In the genomic region with DNA sequence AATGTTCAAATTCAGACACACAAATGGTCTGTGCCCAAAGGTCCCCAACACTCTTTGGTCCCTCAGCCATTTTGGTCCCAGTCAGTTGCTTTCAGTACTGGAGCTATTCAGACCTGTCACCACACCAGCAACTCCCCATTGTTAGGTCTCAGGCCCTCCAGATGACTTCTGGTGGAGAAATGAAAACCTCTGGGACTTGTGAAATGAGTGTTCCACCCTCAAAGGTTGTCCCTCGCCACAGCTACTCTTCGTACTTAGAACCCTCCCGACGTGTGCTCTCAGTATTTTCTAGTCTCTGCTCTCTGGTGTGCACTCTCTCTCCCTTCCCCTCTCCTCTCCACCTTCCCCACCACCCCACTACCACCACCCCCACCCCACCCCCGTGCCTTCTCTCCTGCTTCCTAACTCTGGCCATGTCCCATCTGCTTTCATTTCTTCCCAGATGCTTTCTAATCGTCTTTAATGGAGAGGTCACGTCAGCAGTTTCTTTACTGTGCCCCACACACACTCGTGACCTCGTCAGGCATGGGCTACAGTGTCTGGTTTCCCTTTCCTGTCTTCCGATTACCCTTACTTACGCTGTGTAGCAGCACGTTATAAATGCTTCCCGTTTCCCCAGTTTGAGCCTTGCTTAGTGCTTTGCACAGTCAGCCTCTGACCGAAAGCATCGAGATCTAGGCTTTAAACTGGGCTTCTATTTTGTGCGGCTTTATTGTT, we compare ENCODE assay signal across 9 mouse cellular contexts. TPM values are rescaled to one million over a fixed set of nuclear protein-coding genes. Genes with fewer than 3 reads are reported as not detected.
A peak's percentile ranks its signal among the peaks of the same experiment; 100 is the strongest.
DNase-seq lines count a peak whose midpoint lies in the region; ATAC-seq and TF ChIP-seq lines count a peak whose summit lies in the region.
"Had no signal": no experiment of that assay in that cellular context is flagged by ENCODE, and none has a peak within 500 bp of the region (broad histone marks: within the 10 kb centered on the region; RNA-seq: fewer than 3 reads in every experiment).

No protein-coding gene starts in this region.

- no peak overlapping the region for H3K27ac ChIP-seq in kidney, embryonic 14.5 days (ENCODE audit: low read depth, low read length)
- H3K27ac ChIP-seq in bone marrow macrophage, adult 2 months (ENCODE audit: insufficient read depth, low read depth, low read length) = peak overlapping the region; percentile 92
- no peak overlapping the region for H3K27ac ChIP-seq in intestine, embryonic 16.5 days (ENCODE audit: low read length)
- H3K27ac ChIP-seq: midbrain, embryonic 10.5 days had no signal

- no peak for DNase-seq in kidney, postnatal 14 days
- DNase-seq in adrenal gland, postnatal 10 days = no peak
- DNase-seq in cerebellum, postnatal 14 days = no peak
- DNase-seq in left cerebral cortex, postnatal 4 days = no peak

- H3K4me2 ChIP-seq in kidney, embryonic 14.5 days (replicated peaks; ENCODE audit: low read depth, low read length) = peak overlapping the region; percentile 12; the same call in 1 of the 2 replicates
- no peak overlapping the region for H3K4me2 ChIP-seq in intestine, embryonic 16.5 days (ENCODE audit: low read depth, low read length)

- 31% methylated on average over 16 of the region's 16 CpGs for WGBS in kidney, embryonic 14.5 days
- 44% methylated on average over 16 of the region's 16 CpGs for WGBS in intestine, embryonic 16.5 days

- H3K36me3 ChIP-seq in kidney, embryonic 14.5 days (ENCODE audit: control insufficient read depth, insufficient read depth, low read length) = no peaks in the 10 kb centered on the region
- H3K36me3 ChIP-seq in intestine, embryonic 16.5 days (ENCODE audit: control insufficient read depth, insufficient read depth, low read length) = no peaks in the 10 kb centered on the region; the same call in 1 of the 2 replicates

- H3K27me3 ChIP-seq in kidney, embryonic 14.5 days (ENCODE audit: control insufficient read depth, insufficient read depth, low read length) = no peaks in the 10 kb centered on the region
- no peaks in the 10 kb centered on the region for H3K27me3 ChIP-seq in intestine, embryonic 16.5 days (replicated peaks; ENCODE audit: control insufficient read depth, insufficient read depth, low read length)

- intact Hi-C loops in left cerebral cortex, postnatal 4 days (cut with DNase I) = no loop called here

- TF ChIP-seq POLR2A in bone marrow macrophage, adult 2 months (IDR thresholded peaks at IDR 0.05; ENCODE audit: borderline replicate concordance, low read depth, low read length) = no peak

- no peak overlapping the region for H3K4me3 ChIP-seq in kidney, embryonic 14.5 days (ENCODE audit: low read length)
- H3K4me3 ChIP-seq in bone marrow macrophage, adult 2 months (ENCODE audit: insufficient read depth, low read length) = peak overlapping the region; percentile 19
- no peak overlapping the region for H3K4me3 ChIP-seq in intestine, embryonic 16.5 days (ENCODE audit: low read length)
- H3K4me3 ChIP-seq: midbrain, embryonic 10.5 days had no signal

- no peaks in the 10 kb centered on the region for H3K9me3 ChIP-seq in kidney, embryonic 14.5 days (ENCODE audit: control insufficient read depth, low read length)
- H3K9me3 ChIP-seq in intestine, embryonic 16.5 days (ENCODE audit: control insufficient read depth, low read length) = no peaks in the 10 kb centered on the region
- H3K9me3 ChIP-seq: midbrain, embryonic 10.5 days had no signal

- TF ChIP-seq CTCF in bone marrow macrophage, adult 2 months (IDR thresholded peaks at IDR 0.05; ENCODE audit: low read depth, low read length) = no peak

- no peak for ATAC-seq in kidney, embryonic 14.5 days (ENCODE audit: low FRiP score, low TSS enrichment)
- ATAC-seq in intestine, embryonic 16.5 days = no peak
- ATAC-seq in megakaryocyte-erythroid progenitor cell, adult 5-6 weeks (replicated peaks; ENCODE audit: low FRiP score, low TSS enrichment, poor library complexity, severe bottlenecking) = peak; percentile 59

- H3K4me1 ChIP-seq in kidney, embryonic 14.5 days (ENCODE audit: control insufficient read depth, insufficient read depth, low read length) = peaks cover 25% of the 10 kb centered on the region
- H3K4me1 ChIP-seq in bone marrow macrophage, adult 2 months (ENCODE audit: control insufficient read depth, insufficient read depth, low read length) = peaks cover 16% of the 10 kb centered on the region
- 0 out of 2 replicates have a peak, but pooled peaks cover 3% of the 10 kb centered on the region for H3K4me1 ChIP-seq in intestine, embryonic 16.5 days (ENCODE audit: control insufficient read depth, insufficient read depth, low read length)

- peak overlapping the region; percentile 31; the same call in 1 of the 2 replicates for H3K9ac ChIP-seq in kidney, embryonic 14.5 days (ENCODE audit: low read depth, low read length)
- peak overlapping the region; percentile 4; the same call in 1 of the 2 replicates for H3K9ac ChIP-seq in intestine, embryonic 16.5 days (ENCODE audit: low read depth, low read length)

RNA-seq across cellular contexts. Expression of a gene that starts 27.3 kb away (rescaled TPM):
- 266 and 271 TPM in 2 replicates for polyA plus RNA-seq in kidney, embryonic 14.5 days (2014; fragmentation: Nextera tagmentation; extraction: Ambion mirVana)
- 74.3 and 77.5 TPM in 2 replicates for polyA plus RNA-seq in bone marrow macrophage, adult 2 months (2012; ENCODE audit: insufficient read depth, insufficient read length, missing spikeins)
- polyA plus RNA-seq in intestine, embryonic 16.5 days (2015; fragmentation: Nextera tagmentation; extraction: Ambion mirVana) = 195 and 219 TPM in 2 replicates
- 258 and 283 TPM in 2 replicates for total RNA-seq in megakaryocyte-erythroid progenitor cell, adult 5-6 weeks (2014; fragmentation: Nextera tagmentation)
- total RNA-seq in megakaryocyte-erythroid progenitor cell, adult 5-6 weeks (2017) = 192 and 261 TPM in 2 replicates
- total RNA-seq in adrenal gland, postnatal 10 days (2021) = 10 to 100 TPM; 83.7 to 86.5 TPM
- 100 to 1,000 TPM; 118 to 121 TPM for total RNA-seq in left cerebral cortex, postnatal 4 days (2021)
